Mouse (Mus musculus): ENCODE measurements around the gene Ctns.

DNA sequence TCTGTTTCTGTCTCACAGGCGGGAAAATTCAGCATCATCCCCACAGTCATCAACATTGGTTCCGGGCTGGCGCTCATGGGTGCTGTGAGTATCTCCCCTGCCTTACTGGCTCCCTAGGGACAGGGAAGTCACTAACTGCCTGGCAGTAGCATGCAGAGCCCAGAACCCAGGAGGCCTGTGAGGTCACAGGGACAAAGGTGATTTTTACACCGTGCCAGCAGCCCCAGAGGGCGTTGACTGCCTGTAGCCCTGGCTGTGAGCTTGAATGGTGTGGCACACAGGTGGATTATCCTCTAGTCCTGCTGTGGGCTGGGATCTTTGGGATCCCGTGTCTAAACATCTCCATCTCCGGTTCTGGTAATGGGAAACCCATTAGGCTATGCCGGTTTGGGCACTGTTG lies 30.8 kb downstream of the Ctns start:
- no peak for TF ChIP-seq CTCF (IDR thresholded peaks at IDR 0.05; ENCODE audit: extremely low read depth, insufficient read depth, insufficient read length, insufficient replicate concordance)
- TF ChIP-seq POLR2A (IDR thresholded peaks at IDR 0.05; ENCODE audit: low read depth, low read length): no peak

Measured in spleen, adult 2 months (tissue).